Mouse (Mus musculus): ENCODE results near the gene Itsn1.

The Itsn1 gene

DNA sequence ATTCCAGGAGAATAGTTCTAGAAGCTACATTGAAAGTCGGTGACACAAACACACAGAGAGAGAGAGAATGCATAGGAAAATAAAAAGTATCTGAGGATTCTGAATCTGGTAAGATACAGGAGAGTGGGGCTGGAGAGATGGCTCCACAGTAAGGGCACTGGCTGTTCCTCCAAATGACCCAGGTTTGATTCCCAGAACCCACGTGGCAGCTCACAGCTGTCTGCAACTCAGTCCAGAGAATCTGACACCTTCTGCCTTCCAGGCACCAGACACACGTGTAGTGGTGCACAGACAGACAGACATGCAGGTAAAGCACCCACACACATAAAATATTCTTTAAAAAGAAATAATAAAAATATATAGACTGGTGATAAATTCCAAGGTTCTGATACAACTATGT lies 144.6 kb downstream of the Itsn1 start:
- TF ChIP-seq POU5F1 (IDR thresholded peaks at IDR 0.05; ENCODE audit: borderline replicate concordance, low read length) = no peak
- no peak for TF ChIP-seq CTCF (conservative IDR thresholded peaks at IDR 0.05; ENCODE audit: low read length)
- no peak for TF ChIP-seq NANOG (IDR thresholded peaks at IDR 0.05; ENCODE audit: borderline replicate concordance, low read length)
- Histone ChIP-seq H3K9me3 (ENCODE audit: low read length) (no peaks in the 10 kb centered on the region), H3K36me3 (ENCODE audit: insufficient read depth, low read length) (peaks cover 23% of the 10 kb centered on the region), H3K27me3 (ENCODE audit: insufficient read depth, low read length) (no peaks in the 10 kb centered on the region), H3K4me1 (replicated peaks; ENCODE audit: low read depth, low read length) (peaks cover 10% of the 10 kb centered on the region; the same call in 1 of the 2 replicates), H3K4me3 (replicated peaks; ENCODE audit: low read length) (no peak overlapping the region)

DNA sequence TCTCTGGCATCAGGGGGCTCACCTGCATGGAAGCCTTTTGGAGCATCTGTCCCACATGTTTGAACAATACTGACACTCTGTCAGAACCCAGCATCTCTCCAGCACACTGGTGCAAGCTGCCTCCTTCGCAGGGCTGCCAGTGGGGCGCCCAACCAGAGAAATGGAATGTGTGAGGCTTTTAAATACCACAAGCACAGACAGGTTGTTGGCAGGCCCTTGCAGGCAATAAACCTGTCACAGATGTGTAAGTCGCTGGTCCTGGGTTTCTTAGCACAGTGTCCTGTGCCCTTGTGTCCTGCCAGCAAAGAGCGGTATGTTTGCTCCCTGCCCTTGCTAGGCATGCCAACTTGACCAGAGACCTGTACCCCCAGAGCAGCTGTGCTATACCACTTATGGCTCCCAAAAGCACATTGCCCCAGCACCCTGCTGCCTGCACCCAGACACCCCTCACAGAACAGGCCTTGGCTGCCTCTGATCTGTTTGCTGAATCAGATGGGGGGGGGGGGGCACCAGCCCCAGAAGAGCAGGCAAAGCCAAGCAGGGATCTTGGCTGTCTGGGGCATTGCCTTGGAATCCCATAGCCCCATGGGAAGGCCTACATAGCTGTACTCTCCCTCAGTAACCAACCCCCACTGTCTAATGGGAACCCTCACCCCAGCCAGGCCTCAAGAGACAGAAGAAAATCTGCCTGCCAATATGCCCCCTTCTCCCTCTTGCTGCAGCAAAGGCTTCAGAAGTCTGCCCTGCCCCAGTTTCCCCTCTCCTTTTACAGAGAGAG lies 146.7 kb downstream of the Itsn1 start:
- peaks cover 4% of the 10 kb centered on the region; the same call in 1 of the 2 replicates for H3K9me3 ChIP-seq (ENCODE audit: low read length)
- no peaks in the 10 kb centered on the region for H3K27me3 ChIP-seq (ENCODE audit: insufficient read depth, low read length)
- H3K36me3 ChIP-seq (ENCODE audit: insufficient read depth, low read length) = peaks cover 8% of the 10 kb centered on the region; the same call in 1 of the 2 replicates
- no peak overlapping the region for H3K4me3 ChIP-seq (replicated peaks; ENCODE audit: low read length)
- H3K4me1 ChIP-seq (replicated peaks; ENCODE audit: low read depth, low read length) = no peaks in the 10 kb centered on the region
- TF ChIP-seq CTCF (conservative IDR thresholded peaks at IDR 0.05; ENCODE audit: low read length) (no peak), POU5F1 (IDR thresholded peaks at IDR 0.05; ENCODE audit: borderline replicate concordance, low read length) (no peak), NANOG (IDR thresholded peaks at IDR 0.05; ENCODE audit: borderline replicate concordance, low read length) (no peak)

DNA sequence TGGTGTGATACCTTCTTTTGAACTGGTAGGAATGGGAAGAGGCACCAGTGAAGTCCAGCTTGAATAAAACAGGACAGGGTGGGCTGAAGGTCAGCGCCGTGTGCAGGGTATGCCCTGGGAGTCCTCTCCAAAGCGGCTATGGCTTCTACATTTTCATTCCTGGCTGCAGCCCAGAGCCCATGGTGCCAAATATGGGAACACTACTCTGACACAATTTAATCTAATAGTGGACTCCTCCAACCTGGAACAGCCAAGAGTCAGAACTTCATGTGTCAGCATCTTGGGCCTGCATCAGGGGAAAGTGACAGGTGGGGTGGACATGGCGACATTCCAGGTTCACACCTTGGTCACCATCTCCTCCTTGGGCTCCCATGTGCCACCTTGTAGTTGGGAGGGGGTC lies 147.4 kb downstream of the Itsn1 start:
- H3K4me1 ChIP-seq (replicated peaks; ENCODE audit: low read depth, low read length) = no peaks in the 10 kb centered on the region

DNA sequence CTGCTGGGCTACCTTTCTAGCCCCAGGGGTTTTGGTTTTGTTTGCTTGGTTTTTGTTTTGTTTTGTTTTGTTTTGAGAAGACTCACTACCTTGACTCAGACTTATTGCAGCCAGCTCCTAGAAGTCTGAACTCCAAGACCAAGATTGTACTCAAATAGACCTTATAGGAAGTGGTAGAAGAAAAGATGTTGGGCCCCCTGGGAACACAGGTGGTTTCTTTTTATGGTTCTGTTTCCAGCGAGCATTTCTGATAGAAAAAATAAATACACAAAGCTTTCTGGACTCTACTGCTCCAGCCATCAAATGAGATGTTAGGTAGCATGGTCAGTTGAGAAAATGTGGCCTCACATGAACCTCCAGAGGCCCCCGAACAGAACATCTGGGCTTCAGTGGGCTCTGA lies 150.0 kb downstream of the Itsn1 start:
- Histone ChIP-seq H3K9me3 (ENCODE audit: low read length) (peaks cover 12% of the 10 kb centered on the region; the same call in 1 of the 2 replicates), H3K4me1 (replicated peaks; ENCODE audit: low read depth, low read length) (peaks cover 5% of the 10 kb centered on the region; the same call in 1 of the 2 replicates), H3K36me3 (ENCODE audit: insufficient read depth, low read length) (no peaks in the 10 kb centered on the region), H3K4me3 (replicated peaks; ENCODE audit: low read length) (no peak overlapping the region), H3K27me3 (ENCODE audit: insufficient read depth, low read length) (no peaks in the 10 kb centered on the region)
- TF ChIP-seq NANOG (IDR thresholded peaks at IDR 0.05; ENCODE audit: borderline replicate concordance, low read length) (no peak), CTCF (conservative IDR thresholded peaks at IDR 0.05; ENCODE audit: low read length) (no peak), POU5F1 (IDR thresholded peaks at IDR 0.05; ENCODE audit: borderline replicate concordance, low read length) (no peak)

More for the DNA sequence above, 147.4 kb downstream of the Itsn1 start:
- peaks cover 6% of the 10 kb centered on the region; the same call in 1 of the 2 replicates for H3K36me3 ChIP-seq (ENCODE audit: insufficient read depth, low read length)
- H3K4me3 ChIP-seq (replicated peaks; ENCODE audit: low read length) = no peak overlapping the region
- H3K27me3 ChIP-seq (ENCODE audit: insufficient read depth, low read length) = no peaks in the 10 kb centered on the region
- peaks cover 11% of the 10 kb centered on the region; the same call in 1 of the 2 replicates for H3K9me3 ChIP-seq (ENCODE audit: low read length)
- TF ChIP-seq POU5F1 (IDR thresholded peaks at IDR 0.05; ENCODE audit: borderline replicate concordance, low read length) (no peak), CTCF (conservative IDR thresholded peaks at IDR 0.05; ENCODE audit: low read length) (no peak), NANOG (IDR thresholded peaks at IDR 0.05; ENCODE audit: borderline replicate concordance, low read length) (no peak)

DNA sequence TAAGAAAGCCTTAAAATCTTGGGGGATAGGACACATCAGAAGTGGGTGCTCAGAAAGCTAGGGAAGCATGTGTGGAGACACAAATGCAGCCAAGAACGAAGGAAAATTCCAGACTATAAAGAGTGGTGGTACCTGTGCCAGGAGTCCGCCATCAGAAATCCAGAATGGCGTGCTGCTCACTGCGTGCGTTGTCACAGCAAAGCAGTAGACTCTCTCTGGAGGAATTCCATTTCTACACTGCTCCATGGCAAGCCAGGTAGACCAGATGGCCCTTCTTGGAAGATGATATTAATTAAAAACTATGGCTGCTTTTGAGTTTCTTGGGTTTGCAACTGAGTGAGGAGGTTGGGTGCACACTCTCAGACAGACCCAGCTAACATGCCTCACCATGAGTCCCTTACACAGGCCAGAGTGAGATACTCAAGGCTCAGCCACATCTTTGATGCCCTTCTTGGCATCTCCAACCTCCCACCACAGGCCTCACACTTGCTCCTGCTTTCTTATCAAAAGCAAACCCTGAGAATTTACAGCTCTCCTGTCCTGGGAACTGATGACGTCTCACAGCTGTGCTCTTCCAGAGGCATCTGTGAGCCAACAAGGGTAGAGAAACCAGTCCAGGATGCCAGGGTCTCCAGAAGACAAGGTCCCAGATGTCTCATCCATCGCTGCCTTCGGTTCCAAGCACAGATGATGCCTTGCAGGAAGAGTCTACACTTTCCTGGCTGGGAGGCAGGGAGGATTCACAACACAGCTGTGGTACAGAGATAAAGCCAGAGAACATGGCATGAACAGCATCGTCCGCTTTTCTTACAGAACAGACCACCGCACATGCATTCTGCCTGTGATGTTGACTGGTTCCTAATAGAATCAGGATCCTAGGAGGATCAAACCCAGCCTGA lies 152.0 kb downstream of the Itsn1 start:
- Histone ChIP-seq H3K36me3 (ENCODE audit: insufficient read depth, low read length) (no peaks in the 10 kb centered on the region), H3K9me3 (ENCODE audit: low read length) (peaks cover 12% of the 10 kb centered on the region; the same call in 1 of the 2 replicates), H3K27me3 (ENCODE audit: insufficient read depth, low read length) (no peaks in the 10 kb centered on the region), H3K4me3 (replicated peaks; ENCODE audit: low read length) (no peak overlapping the region), H3K4me1 (replicated peaks; ENCODE audit: low read depth, low read length) (peaks cover 20% of the 10 kb centered on the region)
- no peak for TF ChIP-seq CTCF (conservative IDR thresholded peaks at IDR 0.05; ENCODE audit: low read length)
- TF ChIP-seq NANOG (IDR thresholded peaks at IDR 0.05; ENCODE audit: borderline replicate concordance, low read length) = no peak
- no peak for TF ChIP-seq POU5F1 (IDR thresholded peaks at IDR 0.05; ENCODE audit: borderline replicate concordance, low read length)

DNA sequence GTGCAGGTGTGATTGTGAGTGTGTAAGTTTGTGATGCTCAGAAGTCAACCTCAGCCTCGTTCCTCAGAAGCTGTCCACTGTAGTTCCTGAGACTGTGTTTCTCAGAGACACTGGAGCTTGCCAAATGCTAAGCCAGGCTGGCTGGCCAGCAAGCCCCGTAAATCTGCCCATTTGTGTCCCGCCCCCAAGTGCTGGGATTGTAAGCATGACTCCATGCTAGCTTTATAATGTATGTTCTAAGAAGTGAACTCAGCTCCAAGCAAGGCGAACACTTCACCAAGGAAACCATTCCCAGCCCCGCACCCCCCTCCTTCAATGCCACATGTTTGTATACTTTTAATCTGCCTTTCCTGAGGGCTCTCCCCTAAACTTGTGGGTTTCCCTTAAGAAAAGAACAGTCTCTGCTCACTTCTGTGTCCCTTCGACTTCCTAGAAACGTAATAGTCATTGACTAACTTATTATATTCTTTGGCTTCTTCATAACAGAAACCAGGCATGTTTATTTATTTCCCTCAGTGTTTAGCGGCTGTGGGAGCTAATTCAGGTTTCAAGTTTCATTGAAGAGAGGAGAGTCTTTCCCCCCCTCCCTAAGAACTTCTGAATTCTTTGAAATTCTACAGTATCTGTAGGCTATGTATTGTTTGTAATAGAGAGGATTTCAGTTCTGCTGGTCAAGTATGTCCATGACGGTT lies 153.2 kb downstream of the Itsn1 start:
- Histone ChIP-seq H3K36me3 (ENCODE audit: insufficient read depth, low read length) (no peaks in the 10 kb centered on the region), H3K27me3 (ENCODE audit: insufficient read depth, low read length) (no peaks in the 10 kb centered on the region), H3K4me1 (replicated peaks; ENCODE audit: low read depth, low read length) (peaks cover 24% of the 10 kb centered on the region), H3K4me3 (replicated peaks; ENCODE audit: low read length) (no peak overlapping the region), H3K9me3 (ENCODE audit: low read length) (peaks cover 12% of the 10 kb centered on the region; the same call in 1 of the 2 replicates)
- TF ChIP-seq CTCF (conservative IDR thresholded peaks at IDR 0.05; ENCODE audit: low read length) = no peak
- TF ChIP-seq POU5F1 (IDR thresholded peaks at IDR 0.05; ENCODE audit: borderline replicate concordance, low read length) = no peak
- TF ChIP-seq NANOG (IDR thresholded peaks at IDR 0.05; ENCODE audit: borderline replicate concordance, low read length) = no peak

DNA sequence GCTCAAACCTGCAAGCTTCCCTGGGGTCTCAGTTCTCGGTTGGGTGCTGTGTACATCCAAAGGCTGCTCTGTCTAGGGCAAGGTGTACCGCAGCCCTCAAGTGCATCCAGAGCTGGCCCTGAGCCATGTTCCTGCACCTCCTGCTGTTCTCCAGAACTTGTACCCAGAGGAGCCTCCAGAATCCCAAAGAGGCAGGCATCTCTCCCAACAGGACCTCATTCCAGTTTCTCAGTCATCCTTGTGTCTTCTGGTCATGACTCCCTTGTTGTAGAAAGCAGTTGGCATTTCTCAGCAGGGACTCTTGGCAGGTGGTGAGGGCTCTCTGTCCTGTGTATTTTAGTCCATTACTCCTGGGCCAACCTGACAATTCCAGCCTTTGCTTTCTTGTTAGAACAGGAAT lies 154.6 kb downstream of the Itsn1 start:
- Histone ChIP-seq H3K4me1 (replicated peaks; ENCODE audit: low read depth, low read length) (peaks cover 24% of the 10 kb centered on the region), H3K4me3 (replicated peaks; ENCODE audit: low read length) (no peak overlapping the region), H3K9me3 (ENCODE audit: low read length) (peaks cover 12% of the 10 kb centered on the region; the same call in 1 of the 2 replicates), H3K27me3 (ENCODE audit: insufficient read depth, low read length) (no peaks in the 10 kb centered on the region; the same call in 1 of the 2 replicates), H3K36me3 (ENCODE audit: insufficient read depth, low read length) (no peaks in the 10 kb centered on the region)
- TF ChIP-seq NANOG (IDR thresholded peaks at IDR 0.05; ENCODE audit: borderline replicate concordance, low read length) (no peak), CTCF (conservative IDR thresholded peaks at IDR 0.05; ENCODE audit: low read length) (no peak), POU5F1 (IDR thresholded peaks at IDR 0.05; ENCODE audit: borderline replicate concordance, low read length) (no peak)

Measured in E14TG2a.4 (cell line).